Mouse (Mus musculus) embryonic fibroblast, embryonic 13.5 days (primary cell): ENCODE data around the gene Tmem182.

Experiments
- CTCF ChIP-seq: IDR thresholded peaks from 2 replicates; pipeline ENCODE4 v1.5.1; 2011; ENCODE audit warnings: mild to moderate bottlenecking, control low read depth, low read length, moderate library complexity, borderline replicate concordance; ENCODE audit not compliant: insufficient read depth
- POLR2A ChIP-seq: IDR thresholded peaks from 2 replicates; pipeline ENCODE4 v1.6.1; 2011; ENCODE audit warnings: low read depth, mild to moderate bottlenecking, control low read depth, low read length, moderate library complexity

DNA sequence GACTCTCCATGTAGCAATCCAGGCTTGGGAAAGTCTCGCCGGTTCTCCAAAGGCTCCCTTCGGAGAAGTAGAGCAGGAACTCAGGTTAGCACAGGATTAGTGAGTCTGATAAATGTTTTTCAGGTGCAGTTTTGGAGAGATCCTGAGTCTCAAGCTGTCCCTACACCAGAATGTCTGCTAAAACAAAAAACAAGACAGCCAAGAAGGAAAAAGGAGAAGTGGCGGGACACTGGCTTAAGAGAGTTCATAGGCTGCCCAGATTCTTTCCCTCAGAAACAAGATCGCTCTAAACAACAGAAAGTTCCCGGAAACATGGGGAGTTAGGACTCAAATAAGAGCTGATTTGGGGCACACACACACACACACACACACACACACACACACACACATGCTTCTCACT is 74.1 kb downstream of the Tmem182 start:
- TF ChIP-seq CTCF (no peak), POLR2A (no peak)
